Mouse (Mus musculus) limb, embryonic 10.5 days (tissue): ENCODE measurements around the gene Pnrc2. TPM values are rescaled to one million over a fixed set of nuclear protein-coding genes. Genes with fewer than 3 reads are reported as not detected.

Experiments
- DNase-seq: peaks from one replicate; pipeline ENCODE4 v3.0.0-alpha.2; 2017; ENCODE audit warnings: low spot score
- H3K27ac ChIP-seq: fragments of 300-500 bp; sonication (generic); 2 replicates; pipeline ENCODE4 v1.5.1; 2016; ENCODE audit warnings: mild to moderate bottlenecking
- H3K27me3 ChIP-seq: fragments of 300-500 bp; sonication (generic); 2 replicates; pipeline ENCODE4 v1.6.1; 2016; ENCODE audit warnings: low read depth, mild to moderate bottlenecking; ENCODE audit not compliant: poor library complexity, severe bottlenecking
- H3K36me3 ChIP-seq: fragments of 300-500 bp; sonication (generic); 2 replicates; pipeline ENCODE4 v1.6.1; 2016; ENCODE audit warnings: mild to moderate bottlenecking, moderate library complexity
- H3K4me1 ChIP-seq: fragments of 300-500 bp; sonication (generic); 2 replicates; pipeline ENCODE4 v1.6.1; 2016
- H3K4me3 ChIP-seq: fragments of 300-500 bp; sonication (generic); 2 replicates; pipeline ENCODE4 v1.5.1; 2016; ENCODE audit warnings: mild to moderate bottlenecking, moderate library complexity
- H3K9me3 ChIP-seq: fragments of 300-500 bp; sonication (generic); replicated peaks from 2 replicates; pipeline ENCODE4 v1.6.1; 2016; ENCODE audit warnings: mild to moderate bottlenecking
- WGBS: fragments of 180-500 bp; shearing (Covaris S2); methylation state at CpG from one replicate; pipeline ENCODE4 v1.1.7; 2016; 5-methylcytosine and 5-hydroxymethylcytosine counted together
- polyA plus RNA-seq: library from polyadenylated mRNA; unstranded; fragments of >200 nt; fragmentation: Nextera tagmentation; extraction: Ambion mirVana; gene quantifications from 2 replicates; pipeline ENCODE4 v1.2.1, GENCODE M21; 2016

Gene Pnrc2
- polyA plus RNA-seq, 1 experiment from 2014 or later, result 208 TPM

- no peaks in the 10 kb centered on the region for H3K27me3 ChIP-seq
- no peaks in the 10 kb centered on the region for H3K9me3 ChIP-seq
- H3K4me3 ChIP-seq, result no peak overlapping the region
- H3K36me3 ChIP-seq, result peaks cover 24% of the 10 kb centered on the region
- H3K4me1 ChIP-seq, result peaks cover 59% of the 10 kb centered on the region
- no peak for DNase-seq
- WGBS, result 42% methylated on average over 7 of the region's 7 CpGs
- H3K27ac ChIP-seq, result peak overlapping the region; percentile 99
These were observed 1.9 kb upstream of the Pnrc2 start for GRCm38 (mm10) chr4:135875546-135875945.

DNA sequence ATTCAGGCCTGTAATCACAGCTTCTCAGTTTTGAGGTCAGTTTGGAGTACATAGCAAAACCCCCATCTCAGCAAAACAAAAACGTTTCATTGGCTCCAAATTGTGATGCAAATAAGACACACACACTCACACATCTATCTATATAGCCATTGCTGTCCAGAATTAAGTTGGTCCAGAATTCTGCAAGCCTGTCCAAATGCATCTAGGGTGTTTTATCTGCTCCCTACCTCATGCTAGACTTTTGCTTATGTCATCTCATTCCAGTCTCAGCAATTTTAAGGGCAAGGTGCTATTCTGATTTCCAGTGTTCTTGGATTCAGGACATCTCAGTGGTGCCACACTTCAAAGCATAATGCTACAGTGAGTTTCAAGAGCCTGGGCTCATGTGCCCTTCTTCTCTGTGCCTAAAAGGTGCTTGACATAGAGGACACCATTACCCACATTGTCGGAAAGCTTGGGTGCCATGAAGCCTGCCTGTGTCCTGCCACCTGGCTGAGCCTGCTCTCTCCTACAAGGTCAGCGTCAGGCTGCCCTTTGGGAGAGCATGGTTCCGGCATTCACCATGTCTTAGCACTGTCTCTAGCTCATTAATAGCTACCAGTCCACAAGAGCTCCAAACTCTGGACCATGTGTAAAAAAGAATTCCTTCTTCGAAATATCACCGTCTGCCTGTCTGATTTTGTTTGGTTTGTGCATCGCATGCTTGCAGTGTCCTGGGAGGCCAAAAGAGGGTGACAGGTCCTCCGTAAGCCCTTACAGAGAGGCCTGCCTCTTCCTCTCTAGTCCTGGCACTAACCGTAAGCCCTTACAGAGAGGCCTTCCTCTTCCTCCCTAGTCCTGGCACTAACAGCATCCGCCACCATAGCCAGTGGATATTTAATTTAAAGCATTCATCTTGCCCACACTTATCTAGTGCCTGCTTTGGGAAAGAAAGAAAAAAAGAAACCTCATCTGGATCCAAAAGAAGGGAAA is 1.2 kb upstream of the Pnrc2 start:
- H3K4me1 ChIP-seq, result peaks cover 55% of the 10 kb centered on the region
- H3K36me3 ChIP-seq, result peaks cover 27% of the 10 kb centered on the region
- DNase-seq, result peak; percentile 30
- H3K27ac ChIP-seq, result peak overlapping the region; percentile 99
- H3K27me3 ChIP-seq, result no peaks in the 10 kb centered on the region
- peak overlapping the region; percentile 77 for H3K4me3 ChIP-seq
- H3K9me3 ChIP-seq, result no peaks in the 10 kb centered on the region
- 89% methylated on average over 10 of the region's 10 CpGs for WGBS

GRCm38 (mm10) chr4:135872589-135873391 is 860 bp downstream of the Pnrc2 start:
- Histone ChIP-seq H3K4me1 (peaks cover 55% of the 10 kb centered on the region), H3K36me3 (peaks cover 40% of the 10 kb centered on the region), H3K27me3 (no peaks in the 10 kb centered on the region), H3K27ac (peak overlapping the region; percentile 99), H3K4me3 (peak overlapping the region; percentile 77), H3K9me3 (no peaks in the 10 kb centered on the region)
- 14% methylated on average over 17 of the region's 17 CpGs for WGBS
- no peak for DNase-seq

GRCm38 (mm10) chr4:135872015-135872414 is 1.6 kb downstream of the Pnrc2 start:
- no peaks in the 10 kb centered on the region for H3K27me3 ChIP-seq
- H3K36me3 ChIP-seq, result peaks cover 46% of the 10 kb centered on the region
- WGBS, result 70% methylated on average over 3 of the region's 3 CpGs
- H3K4me3 ChIP-seq, result peak overlapping the region; percentile 77
- peak overlapping the region; percentile 99 for H3K27ac ChIP-seq
- H3K9me3 ChIP-seq, result no peaks in the 10 kb centered on the region
- H3K4me1 ChIP-seq, result peaks cover 53% of the 10 kb centered on the region
- no peak for DNase-seq

DNA sequence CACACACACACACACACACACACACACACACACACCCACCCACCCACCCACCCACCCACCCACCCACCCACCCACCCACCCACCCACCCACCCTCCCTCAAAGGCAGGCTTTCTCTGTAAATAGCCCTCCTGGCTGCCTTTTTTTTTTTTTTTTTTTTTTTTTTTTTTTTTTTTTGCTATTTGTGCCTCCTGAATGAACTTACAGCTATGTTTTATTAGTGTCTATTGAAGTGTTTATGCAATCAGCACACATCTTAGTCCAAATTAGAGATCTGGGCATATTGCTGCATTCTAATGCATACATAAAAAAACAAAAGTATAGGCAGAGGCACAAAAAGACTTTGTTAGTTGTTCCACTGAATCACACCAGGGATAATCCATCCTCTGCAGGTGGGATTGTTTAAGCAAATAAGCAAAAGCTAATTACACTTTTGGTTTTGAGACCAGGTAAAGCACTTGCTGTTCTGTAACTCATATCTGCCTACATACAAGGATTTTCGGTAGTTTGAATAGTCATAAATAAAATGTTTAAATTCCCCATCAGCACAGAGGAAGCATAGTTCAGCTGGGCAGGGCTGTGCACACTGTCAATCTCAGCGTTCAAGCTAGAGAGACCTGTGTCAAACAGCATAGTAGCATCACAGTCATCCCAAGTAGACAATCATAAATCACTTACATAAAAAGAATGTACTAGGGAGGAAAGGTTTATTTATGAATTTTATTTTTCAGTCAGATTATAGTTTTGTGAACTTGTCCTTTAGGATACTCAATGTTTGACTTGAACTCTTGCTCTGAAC is 3.2 kb downstream of the Pnrc2 start:
- H3K36me3 ChIP-seq, result peaks cover 60% of the 10 kb centered on the region
- DNase-seq, result no peak
- H3K9me3 ChIP-seq, result no peaks in the 10 kb centered on the region
- H3K4me3 ChIP-seq, result peak overlapping the region; percentile 18
- no peaks in the 10 kb centered on the region for H3K27me3 ChIP-seq
- peaks cover 38% of the 10 kb centered on the region for H3K4me1 ChIP-seq
- 55% methylated on average over 2 of the region's 2 CpGs for WGBS
- H3K27ac ChIP-seq, result no peak overlapping the region

DNA sequence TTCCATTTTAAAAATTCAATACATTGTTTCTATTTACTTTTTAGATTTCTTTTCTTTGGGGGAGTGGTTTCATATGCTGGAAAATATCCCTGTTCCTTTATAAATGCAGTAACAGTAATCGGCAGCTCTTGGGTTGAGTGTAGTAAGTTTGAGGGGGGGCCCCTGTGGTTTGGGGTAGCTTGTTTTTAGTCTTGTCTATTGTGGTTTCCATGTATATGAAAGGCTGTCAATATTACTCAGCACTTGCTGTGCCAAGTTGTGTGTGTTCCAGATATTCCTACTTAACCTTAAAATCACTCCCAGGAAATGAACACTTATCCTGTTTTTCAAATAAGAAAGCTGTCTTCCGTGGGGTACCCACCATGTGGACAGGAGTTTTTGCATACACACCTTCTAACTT is 4.7 kb downstream of the Pnrc2 start:
- Histone ChIP-seq H3K4me1 (peaks cover 23% of the 10 kb centered on the region), H3K9me3 (no peaks in the 10 kb centered on the region), H3K36me3 (peaks cover 71% of the 10 kb centered on the region), H3K27me3 (no peaks in the 10 kb centered on the region), H3K4me3 (no peak overlapping the region), H3K27ac (no peak overlapping the region)
- 80% methylated on average over 2 of the region's 2 CpGs for WGBS
- no peak for DNase-seq

DNA sequence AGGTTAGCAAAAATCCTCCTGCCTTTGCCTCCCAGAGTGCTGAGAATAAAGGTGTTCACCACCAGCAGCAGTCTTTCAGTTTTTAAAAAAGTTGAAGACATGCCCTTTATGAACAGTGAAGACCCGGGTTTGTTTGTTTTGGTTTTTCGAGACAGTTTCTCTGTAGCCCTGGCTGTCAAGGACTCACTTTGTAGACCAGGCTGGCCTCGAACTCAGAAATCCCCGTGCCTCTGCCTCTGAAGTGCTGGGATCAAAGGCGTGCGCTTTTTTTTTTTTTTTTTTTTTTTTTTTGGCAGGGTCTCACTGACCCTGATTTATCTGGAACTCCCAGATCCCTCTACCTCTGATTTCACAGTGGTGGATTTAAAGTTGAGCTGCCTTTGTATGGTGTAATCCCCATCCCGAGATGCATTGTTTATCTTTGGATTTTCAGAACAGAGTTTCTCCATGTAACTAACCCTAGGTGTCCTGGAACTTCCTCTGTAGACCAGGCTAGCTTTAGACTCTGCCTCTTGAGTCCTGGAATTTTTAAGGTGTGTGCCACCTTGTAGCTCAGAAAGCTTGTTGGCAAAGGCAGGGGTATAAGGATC is 16.0 kb downstream of the Pnrc2 start:
- Histone ChIP-seq H3K4me3 (peak overlapping the region; percentile 93), H3K4me1 (peaks cover 30% of the 10 kb centered on the region), H3K9me3 (no peaks in the 10 kb centered on the region), H3K27ac (peak overlapping the region; percentile 100), H3K36me3 (peaks cover 42% of the 10 kb centered on the region), H3K27me3 (no peaks in the 10 kb centered on the region)
- DNase-seq, result peak; percentile 33
- 13% methylated on average over 6 of the region's 7 CpGs for WGBS

DNA sequence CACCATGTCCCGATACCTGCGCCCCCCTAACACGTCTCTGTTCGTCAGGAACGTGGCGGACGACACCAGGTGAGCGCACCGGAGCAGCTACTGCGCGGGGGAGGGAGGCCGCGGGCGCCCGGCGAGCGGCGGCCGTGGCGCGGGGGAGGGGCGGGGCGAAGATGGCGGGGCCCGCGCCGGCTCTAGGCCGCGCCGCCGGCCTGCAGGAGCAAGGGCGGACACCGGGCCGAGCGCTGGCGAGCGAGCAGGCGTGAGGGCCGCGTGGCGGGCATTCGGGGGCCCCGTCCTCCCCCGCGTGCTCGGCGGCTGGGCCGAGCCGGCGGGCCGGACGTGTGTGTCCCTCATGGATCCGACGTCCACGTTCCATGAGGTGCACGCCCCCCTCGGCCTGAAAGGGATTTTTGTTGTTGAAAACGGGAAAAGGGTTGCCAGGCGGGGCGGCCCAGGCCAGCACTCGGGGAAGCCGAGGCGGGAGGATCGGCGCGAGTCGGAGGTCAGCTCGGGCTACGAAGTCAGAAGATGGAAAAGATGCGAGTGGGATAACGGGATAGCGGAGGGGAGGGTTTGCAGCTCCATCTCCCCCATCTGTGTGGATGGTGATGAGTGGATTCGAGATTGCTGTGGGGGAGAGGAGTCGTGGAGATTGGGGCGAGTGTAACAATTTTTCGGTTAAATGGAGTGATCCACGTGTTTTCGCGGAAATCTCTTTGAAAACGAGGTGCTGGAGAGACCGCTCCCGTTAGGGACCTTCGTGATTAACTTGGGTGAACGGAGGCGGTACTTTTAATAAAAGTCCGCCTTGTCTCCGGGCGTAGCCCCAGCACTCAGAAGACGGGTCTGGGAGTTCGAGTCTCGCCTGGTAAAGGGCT is 17.2 kb downstream of the Pnrc2 start:
- H3K4me1 ChIP-seq, result peaks cover 30% of the 10 kb centered on the region
- H3K36me3 ChIP-seq, result peaks cover 30% of the 10 kb centered on the region
- H3K9me3 ChIP-seq, result no peaks in the 10 kb centered on the region
- peak overlapping the region; percentile 100 for H3K27ac ChIP-seq
- peak overlapping the region; percentile 93 for H3K4me3 ChIP-seq
- under 1% methylated on average over 88 of the region's 91 CpGs for WGBS
- no peaks in the 10 kb centered on the region for H3K27me3 ChIP-seq
- peak; percentile 81 for DNase-seq

GRCm38 (mm10) chr4:135855536-135856222 is 18.0 kb downstream of the Pnrc2 start, which contains the start of gene Srsf10:
TSS of gene Srsf10 (plus strand) at chr4:135855747.
- peak within 1 kb of the TSS; percentile 100 for H3K27ac ChIP-seq
- H3K9me3 ChIP-seq, result no peaks in the 10 kb centered on the region
- peak within 1 kb of the TSS; percentile 93 for H3K4me3 ChIP-seq
- H3K36me3 ChIP-seq, result peaks cover 23% of the 10 kb centered on the region
- under 1% methylated on average over 67 of the region's 67 CpGs for WGBS
- DNase-seq, result peak; percentile 99
- H3K27me3 ChIP-seq, result no peaks in the 10 kb centered on the region
- H3K4me1 ChIP-seq, result peaks cover 32% of the 10 kb centered on the region

GRCm38 (mm10) chr4:135855080-135855479 is 18.6 kb downstream of the Pnrc2 start:
- 10% methylated on average over 6 of the region's 6 CpGs for WGBS
- no peak for DNase-seq

GRCm38 (mm10) chr4:135854630-135855029 is 19.0 kb downstream of the Pnrc2 start:
- WGBS, result 82% methylated on average over 11 of the region's 11 CpGs
- peaks cover 12% of the 10 kb centered on the region for H3K36me3 ChIP-seq
- peak overlapping the region; percentile 100 for H3K27ac ChIP-seq
- no peaks in the 10 kb centered on the region for H3K27me3 ChIP-seq
- peaks cover 31% of the 10 kb centered on the region for H3K4me1 ChIP-seq
- no peaks in the 10 kb centered on the region for H3K9me3 ChIP-seq
- H3K4me3 ChIP-seq, result peak overlapping the region; percentile 93
- DNase-seq, result peak; percentile 29

More at GRCm38 (mm10) chr4:135855080-135855479, 18.6 kb downstream of the Pnrc2 start:
- peaks cover 35% of the 10 kb centered on the region for H3K4me1 ChIP-seq
- H3K27ac ChIP-seq, result peak overlapping the region; percentile 100
- no peaks in the 10 kb centered on the region for H3K27me3 ChIP-seq
- H3K9me3 ChIP-seq, result no peaks in the 10 kb centered on the region
- peaks cover 17% of the 10 kb centered on the region for H3K36me3 ChIP-seq
- H3K4me3 ChIP-seq, result peak overlapping the region; percentile 93
